Mouse (Mus musculus) v-Abl transformed pro-B cells (cell line): Measurements from ENCODE around the gene Hnrnpll.

Experiments
- in situ Hi-C, 2 experiments: fragments of 400-800 bp; cut with MboI; formaldehyde crosslinking; loops; one replicate each; pipeline ENCODE4 v1.15.1; 2025; ENCODE audit not compliant: unreplicated experiment in 2 of 2

The Hnrnpll gene

GRCm38 (mm10) chr17:80009926-80010325, 52.2 kb downstream of the Hnrnpll start:
- in situ Hi-C loops, result loop anchor here (5.0 to 25.0 kb wide), 4 partner anchors 55 to 898 kb away; no protein-coding TSS in a partner anchor

GRCm38 (mm10) chr17:80008847-80009246, 53.3 kb downstream of the Hnrnpll start:
- in situ Hi-C loops, result loop anchor here (5.0 to 25.0 kb wide), 4 partner anchors 54 to 897 kb away; no protein-coding TSS in a partner anchor

- in situ Hi-C loops, result loop anchor here (5.0 to 25.0 kb wide), 5 partner anchors 50 to 892 kb away; no protein-coding TSS in a partner anchor
Measured at GRCm38 (mm10) chr17:80004345-80005239, 57.5 kb downstream of the Hnrnpll start.

- in situ Hi-C loops, result loop anchor here (5.0 to 25.0 kb wide), 3 partner anchors 49 to 892 kb away; no protein-coding TSS in a partner anchor
Measured at GRCm38 (mm10) chr17:80003851-80004250, 58.3 kb downstream of the Hnrnpll start.

GRCm38 (mm10) chr17:80002385-80002852, 59.7 kb downstream of the Hnrnpll start:
- in situ Hi-C loops, result loop anchor here (5.0 to 25.0 kb wide), 3 partner anchors 48 to 890 kb away; no protein-coding TSS in a partner anchor

GRCm38 (mm10) chr17:79999631-80000030, 62.5 kb downstream of the Hnrnpll start:
- in situ Hi-C loops, result loop anchor here (5.0 to 25.0 kb wide), 5 partner anchors 45 to 1637 kb away; partner anchors contain the start of gene Cdc42ep3 (in 1 of the 2)

GRCm38 (mm10) chr17:79998986-79999385, 63.1 kb downstream of the Hnrnpll start:
- in situ Hi-C loops, result loop anchor here (25.0 kb wide), 2 partner anchors 637 to 1637 kb away; partner anchors contain the start of gene Cdc42ep3 (in 1 of the 2)

- in situ Hi-C loops, result loop anchor here (25.0 kb wide), 2 partner anchors 633 to 1633 kb away; partner anchors contain the start of gene Cdc42ep3 (in 1 of the 2)
Measured at GRCm38 (mm10) chr17:79995091-79995691, 66.9 kb downstream of the Hnrnpll start.

- in situ Hi-C loops, result loop anchor here (25.0 kb wide), 2 partner anchors 630 to 1630 kb away; partner anchors contain the start of gene Cdc42ep3 (in 1 of the 2)
Measured at GRCm38 (mm10) chr17:79992114-79992513, 70.0 kb downstream of the Hnrnpll start.

GRCm38 (mm10) chr17:79991166-79991958, 70.8 kb downstream of the Hnrnpll start:
- in situ Hi-C loops, result loop anchor here (25.0 kb wide), 2 partner anchors 629 to 1629 kb away; partner anchors contain the start of gene Cdc42ep3 (in 1 of the 2)

GRCm38 (mm10) chr17:79990161-79990560, 72.0 kb downstream of the Hnrnpll start:
- in situ Hi-C loops, result loop anchor here (25.0 kb wide), 2 partner anchors 628 to 1628 kb away; partner anchors contain the start of gene Cdc42ep3 (in 1 of the 2)

GRCm38 (mm10) chr17:79984450-79984849, 77.7 kb downstream of the Hnrnpll start:
- in situ Hi-C loops, result loop anchor here (5.0 to 25.0 kb wide), 3 partner anchors 92 to 1622 kb away; partner anchors contain the start of gene Cdc42ep3 (in 1 of the 2)

GRCm38 (mm10) chr17:79982955-79983529, 79.1 kb downstream of the Hnrnpll start:
- in situ Hi-C loops, result loop anchor here (5.0 to 25.0 kb wide), 3 partner anchors 91 to 1621 kb away; partner anchors contain the start of gene Cdc42ep3 (in 1 of the 2)

- in situ Hi-C loops, result loop anchor here (5.0 to 25.0 kb wide), 3 partner anchors 90 to 1620 kb away; partner anchors contain the start of gene Cdc42ep3 (in 1 of the 2)
Measured at GRCm38 (mm10) chr17:79982548-79982947, 79.6 kb downstream of the Hnrnpll start.

GRCm38 (mm10) chr17:79981758-79982481, 80.2 kb downstream of the Hnrnpll start:
- in situ Hi-C loops, result loop anchor here (5.0 to 25.0 kb wide), 3 partner anchors 90 to 1620 kb away; partner anchors contain the start of gene Cdc42ep3 (in 1 of the 2)

- in situ Hi-C loops, result loop anchor here (5.0 to 25.0 kb wide), 3 partner anchors 89 to 1619 kb away; partner anchors contain the start of gene Cdc42ep3 (in 1 of the 2)
Measured at GRCm38 (mm10) chr17:79981348-79981747, 80.8 kb downstream of the Hnrnpll start.

- in situ Hi-C loops, result loop anchor here (5.0 to 25.0 kb wide), 3 partner anchors 88 to 1618 kb away; partner anchors contain the start of gene Cdc42ep3 (in 1 of the 2)
Measured at GRCm38 (mm10) chr17:79980421-79981120, 81.6 kb downstream of the Hnrnpll start.
